Mouse (Mus musculus) spleen, adult 2 months (tissue): ENCODE results near the gene Agrp. TPM values are rescaled to one million over a fixed set of nuclear protein-coding genes. Genes with fewer than 3 reads are reported as not detected.

Experiments
- DNase-seq, 2 experiments: peaks; one replicate each; pipeline versions ENCODE4 v3.0.0 to v3.0.0-alpha.2; 2012 to 2021; ENCODE audit warnings: low spot score in 2 of 2, low read depth in 1 of 2
- H3K27ac ChIP-seq: fragments of 200-500 bp; 2 replicates; pipeline ENCODE4 v1.5.1; 2012; ENCODE audit warnings: low read length, inconsistent platforms; ENCODE audit not compliant: insufficient read depth
- H3K27me3 ChIP-seq: fragments of 200-500 bp; 2 replicates; pipeline ENCODE4 v1.6.1; 2012; ENCODE audit warnings: mild to moderate bottlenecking, moderate library complexity, low read length, inconsistent platforms; ENCODE audit not compliant: control insufficient read depth, insufficient read depth
- H3K36me3 ChIP-seq: fragments of 200-500 bp; 2 replicates; pipeline ENCODE4 v1.6.1; 2012; ENCODE audit warnings: mild to moderate bottlenecking, low read length, inconsistent platforms; ENCODE audit not compliant: control insufficient read depth, insufficient read depth
- H3K4me1 ChIP-seq: fragments of 200-500 bp; 2 replicates; pipeline ENCODE4 v1.6.1; 2011; ENCODE audit warnings: inconsistent platforms; ENCODE audit not compliant: control insufficient read depth, insufficient read depth, insufficient read length
- H3K4me3 ChIP-seq: fragments of 200-500 bp; 2 replicates; pipeline ENCODE4 v1.5.1; 2011; ENCODE audit warnings: mild to moderate bottlenecking, inconsistent platforms; ENCODE audit not compliant: insufficient read depth, insufficient read length; ENCODE audit errors: extremely low read depth
- CTCF ChIP-seq: fragments of 200-500 bp; IDR thresholded peaks from 2 replicates; pipeline ENCODE4 v1.5.1; 2011; ENCODE audit warnings: mild to moderate bottlenecking, inconsistent platforms; ENCODE audit not compliant: insufficient read depth, insufficient read length, insufficient replicate concordance; ENCODE audit errors: extremely low read depth
- POLR2A ChIP-seq: fragments of 200-500 bp; IDR thresholded peaks from 2 replicates; pipeline ENCODE4 v1.6.1; 2011; ENCODE audit warnings: low read depth, low read length, inconsistent platforms
- WGBS: fragments of 180-500 bp; shearing (Covaris S2); methylation state at CpG from one replicate; pipeline ENCODE4 v1.1.7; 2018; 5-methylcytosine and 5-hydroxymethylcytosine counted together
- polyA plus RNA-seq: library from polyadenylated mRNA; depleted of rRNA; stranded (reverse); fragments of >200 nt; gene quantifications from 2 replicates; pipeline ENCODE4 v1.2.3, GENCODE M21; 2012

Agrp gene
- polyA plus RNA-seq, 1 experiment: 0.14 TPM

GRCm38 (mm10) chr8:105533439-105533838, 103.8 kb downstream of the Agrp start:
- no peak overlapping the region for H3K27ac ChIP-seq
- 30% methylated on average over 2 of the region's 2 CpGs for WGBS
- H3K4me1 ChIP-seq: no peaks in the 10 kb centered on the region
- TF ChIP-seq POLR2A: no peak
- no peak for TF ChIP-seq CTCF
- H3K27me3 ChIP-seq: no peaks in the 10 kb centered on the region
- DNase-seq: no peak
- H3K36me3 ChIP-seq: peaks cover 24% of the 10 kb centered on the region
- H3K4me3 ChIP-seq: no peak overlapping the region

GRCm38 (mm10) chr8:105531774-105532173, 105.4 kb downstream of the Agrp start:
- Histone ChIP-seq H3K36me3 (peaks cover 12% of the 10 kb centered on the region), H3K4me3 (no peak overlapping the region), H3K27ac (no peak overlapping the region), H3K27me3 (no peaks in the 10 kb centered on the region), H3K4me1 (no peaks in the 10 kb centered on the region)
- peak in 1 of 2 experiments; percentile 43 for DNase-seq
- TF ChIP-seq CTCF (peak; percentile 37; the same call in 1 of the 2 replicates), POLR2A (no peak)
- 71% methylated on average over 2 of the region's 2 CpGs for WGBS

GRCm38 (mm10) chr8:105529271-105529670, 107.9 kb downstream of the Agrp start:
- H3K36me3 ChIP-seq: peaks cover 23% of the 10 kb centered on the region
- WGBS: 94% methylated on average over 3 of the region's 3 CpGs
- no peak overlapping the region for H3K27ac ChIP-seq
- H3K4me1 ChIP-seq: no peaks in the 10 kb centered on the region
- TF ChIP-seq POLR2A (no peak), CTCF (no peak)
- no peak overlapping the region for H3K4me3 ChIP-seq
- no peaks in the 10 kb centered on the region for H3K27me3 ChIP-seq
- no peak for DNase-seq

- no peak for DNase-seq
- no peak for TF ChIP-seq CTCF
- no peaks in the 10 kb centered on the region for H3K4me1 ChIP-seq
- H3K36me3 ChIP-seq: peaks cover 29% of the 10 kb centered on the region
- WGBS: 96% methylated on average over 1 of the region's 1 CpGs
- H3K4me3 ChIP-seq: no peak overlapping the region
- H3K27me3 ChIP-seq: no peaks in the 10 kb centered on the region
- H3K27ac ChIP-seq: no peak overlapping the region
Observed at GRCm38 (mm10) chr8:105528206-105528605, 109.0 kb downstream of the Agrp start.

GRCm38 (mm10) chr8:105527110-105527509, 110.1 kb downstream of the Agrp start:
- Histone ChIP-seq H3K27ac (no peak overlapping the region), H3K36me3 (peaks cover 36% of the 10 kb centered on the region), H3K4me1 (no peaks in the 10 kb centered on the region), H3K27me3 (no peaks in the 10 kb centered on the region), H3K4me3 (no peak overlapping the region)
- DNase-seq: no peak
- 70% methylated on average over 2 of the region's 2 CpGs for WGBS
- TF ChIP-seq CTCF (no peak), POLR2A (no peak)

GRCm38 (mm10) chr8:105522890-105523289, 114.3 kb downstream of the Agrp start:
- TF ChIP-seq POLR2A: no peak
- no peak for DNase-seq
- Histone ChIP-seq H3K36me3 (peaks cover 26% of the 10 kb centered on the region), H3K27me3 (0 out of 2 replicates have a peak, but pooled peaks cover 4% of the 10 kb centered on the region), H3K4me3 (no peak overlapping the region), H3K27ac (no peak overlapping the region), H3K4me1 (peaks cover 6% of the 10 kb centered on the region)
- 87% methylated on average over 9 of the region's 9 CpGs for WGBS

GRCm38 (mm10) chr8:105521995-105522769, 115.0 kb downstream of the Agrp start:
- 0 out of 2 replicates have a peak, but pooled peaks cover 4% of the 10 kb centered on the region for H3K27me3 ChIP-seq
- H3K36me3 ChIP-seq: peaks cover 26% of the 10 kb centered on the region
- H3K27ac ChIP-seq: no peak overlapping the region
- TF ChIP-seq CTCF (no peak), POLR2A (no peak)
- no peak for DNase-seq
- peaks cover 6% of the 10 kb centered on the region for H3K4me1 ChIP-seq
- no peak overlapping the region for H3K4me3 ChIP-seq
- 93% methylated on average over 21 of the region's 21 CpGs for WGBS
